Mouse (Mus musculus) layer of hippocampus, postnatal 10 days (tissue): ENCODE measurements around the gene Rims4. TPM values are rescaled to one million over a fixed set of nuclear protein-coding genes. Genes with fewer than 3 reads are reported as not detected.

Source experiments
- total RNA-seq, 2 experiments: library from RNA; stranded (reverse); gene quantifications; 2 replicates each; pipeline ENCODE4 v1.2.3; 2021

Gene Rims4
- total RNA-seq, 2 experiments from 2014 or later = 55.6 to 57.2 TPM

Other genes starting within 250 kb of the Rims4 start
- 1 to 10 TPM; 3.0 to 3.3 TPM for gene Ada, start 168.4 kb downstream of the Rims4 start, total RNA-seq
- gene Ccn5, start 97.8 kb downstream of the Rims4 start, total RNA-seq = under 1 TPM in 1 of 2 experiments, not detected in 1; 0.27 TPM
- not detected for gene Kcnk15, start 65.0 kb downstream of the Rims4 start, total RNA-seq
- 100 to 1,000 TPM; 562 to 599 TPM for gene Ywhab, start 76.3 kb upstream of the Rims4 start, total RNA-seq
- 1 to 10 TPM; 1.7 TPM for gene Pabpc1l, start 106.8 kb upstream of the Rims4 start, total RNA-seq
- 10 to 100 TPM; 36.7 to 41.4 TPM for gene Stk4, start 151.6 kb upstream of the Rims4 start, total RNA-seq
- gene Tomm34, start 152.5 kb upstream of the Rims4 start, total RNA-seq = 10 to 100 TPM; 41.8 to 43.6 TPM